Mouse (Mus musculus) hindlimb bud, embryonic 11.5 days (tissue): Measurements from ENCODE around the gene Swi5.
"Not testable (repeated sequence)": the region's sequence is repeated elsewhere in the genome, so short reads cannot be mapped to it uniquely, and the experiment has no call there.

ENCODE experiments used
- DNase-seq: peaks from one replicate; pipeline ENCODE4 v3.0.0-alpha.2; 2012; ENCODE audit warnings: low read depth, low spot score; ENCODE audit errors: extremely low spot score

The Swi5 gene

DNA sequence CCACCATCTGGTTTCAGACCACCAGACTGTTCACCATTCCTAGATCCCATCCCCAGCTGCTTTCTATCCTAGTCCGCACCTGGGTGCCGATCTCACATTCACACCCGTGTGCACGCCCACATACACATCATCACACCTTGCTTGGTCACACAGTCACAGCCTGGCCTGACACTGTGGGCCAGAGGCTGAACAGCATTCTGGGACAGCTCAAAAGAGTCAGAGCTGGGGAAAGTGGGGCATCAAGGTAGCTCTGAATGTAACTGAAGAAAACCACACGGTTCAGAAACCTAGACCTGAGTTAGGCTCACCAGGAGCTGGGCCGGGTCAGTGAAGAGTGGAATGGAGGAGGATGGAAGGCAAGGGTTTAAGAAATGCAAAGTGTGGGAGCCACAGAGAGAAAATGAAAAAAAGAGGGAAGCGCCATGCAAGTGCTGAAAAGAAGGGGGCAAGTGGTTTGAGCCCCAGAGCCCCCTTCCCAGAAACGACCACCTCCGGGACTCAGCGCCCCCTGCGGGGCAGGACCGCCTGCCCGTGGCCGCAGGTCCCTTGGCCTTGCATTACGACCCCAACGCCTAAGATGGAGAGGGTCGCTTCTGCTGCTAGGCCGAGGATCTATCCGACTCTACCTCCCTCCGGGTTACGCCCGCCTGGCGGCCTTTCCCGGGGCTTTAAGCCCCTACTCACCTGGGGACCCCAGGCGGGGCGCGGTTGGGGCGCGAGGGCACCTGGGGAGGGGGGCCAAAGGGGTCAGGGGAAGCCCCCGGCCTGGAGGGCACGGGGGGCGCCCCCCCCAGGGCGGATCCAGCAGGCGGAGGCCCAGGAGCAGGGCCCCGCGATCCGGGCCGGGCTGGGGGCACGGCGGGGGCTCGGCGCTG is 23.8 kb upstream of the Swi5 start:
- no peak for DNase-seq

DNA sequence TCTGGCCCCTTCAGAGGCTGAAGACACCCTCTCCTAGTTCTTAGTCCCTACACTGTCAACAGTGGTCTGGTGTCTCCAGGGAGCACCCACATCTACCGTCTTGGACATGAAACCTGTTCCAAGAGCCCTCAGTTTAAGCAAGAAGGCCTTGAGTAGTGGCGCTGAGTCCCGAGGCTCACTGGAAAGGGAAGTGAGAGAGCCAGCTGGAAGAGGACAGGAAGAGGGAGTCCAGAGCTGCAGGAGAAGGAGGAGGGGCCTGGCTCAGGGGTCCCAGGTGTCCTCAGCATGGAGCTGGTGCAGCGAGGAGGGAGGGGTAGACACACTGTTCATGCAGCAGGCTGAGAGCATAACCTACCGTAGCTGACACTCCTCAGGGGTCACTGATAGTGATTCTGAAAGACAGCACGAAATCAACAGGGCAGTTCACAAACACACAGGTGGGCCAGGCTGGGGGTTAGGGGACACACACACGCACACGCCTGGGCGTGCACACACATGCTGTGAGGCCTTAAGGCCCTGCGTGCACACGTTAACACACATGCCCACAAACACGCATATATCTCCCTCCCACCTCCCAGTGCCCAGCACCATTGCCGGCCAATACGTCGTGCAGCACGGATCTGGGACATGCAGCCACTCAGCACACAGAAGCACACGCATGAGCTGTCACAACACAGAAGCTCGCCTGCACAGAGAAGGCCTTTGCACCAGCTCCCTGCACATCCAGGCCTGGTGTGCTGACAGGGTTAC is 22.4 kb upstream of the Swi5 start:
- DNase-seq: no peak

DNA sequence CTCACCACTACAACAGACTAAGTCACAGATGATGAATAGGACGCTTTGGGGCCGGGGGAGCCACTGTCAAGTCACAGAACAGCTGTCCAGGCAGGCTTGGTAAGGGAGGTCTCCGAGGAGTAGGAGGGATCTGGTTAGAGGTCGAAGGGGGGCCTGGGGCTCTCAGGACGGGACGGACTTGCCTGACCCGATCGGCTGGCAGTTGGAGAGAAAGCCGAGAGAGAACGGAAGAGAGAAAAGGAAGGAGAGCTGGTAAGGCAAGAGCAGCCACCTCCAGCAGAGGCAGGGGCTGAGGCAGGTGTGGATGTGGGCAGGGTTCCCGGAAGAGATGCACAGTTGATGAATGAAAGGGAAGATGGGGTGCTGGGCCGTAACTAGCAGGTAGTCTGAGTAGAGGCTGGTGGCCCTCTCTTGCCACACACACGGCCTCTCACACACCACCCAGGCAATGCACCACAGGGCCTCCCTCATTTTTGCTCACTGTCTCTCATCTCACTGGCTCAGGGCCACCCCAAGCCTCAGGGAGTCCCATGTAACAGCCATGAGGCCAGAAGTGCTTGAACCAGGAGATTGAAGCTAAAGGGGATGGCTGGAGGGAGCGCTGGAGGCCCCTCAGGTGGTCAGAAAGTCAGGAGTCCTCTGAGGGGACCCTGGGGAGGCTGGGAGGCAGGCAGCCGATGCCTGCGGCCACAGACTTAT is 21.1 kb upstream of the Swi5 start:
- DNase-seq: no peak

DNA sequence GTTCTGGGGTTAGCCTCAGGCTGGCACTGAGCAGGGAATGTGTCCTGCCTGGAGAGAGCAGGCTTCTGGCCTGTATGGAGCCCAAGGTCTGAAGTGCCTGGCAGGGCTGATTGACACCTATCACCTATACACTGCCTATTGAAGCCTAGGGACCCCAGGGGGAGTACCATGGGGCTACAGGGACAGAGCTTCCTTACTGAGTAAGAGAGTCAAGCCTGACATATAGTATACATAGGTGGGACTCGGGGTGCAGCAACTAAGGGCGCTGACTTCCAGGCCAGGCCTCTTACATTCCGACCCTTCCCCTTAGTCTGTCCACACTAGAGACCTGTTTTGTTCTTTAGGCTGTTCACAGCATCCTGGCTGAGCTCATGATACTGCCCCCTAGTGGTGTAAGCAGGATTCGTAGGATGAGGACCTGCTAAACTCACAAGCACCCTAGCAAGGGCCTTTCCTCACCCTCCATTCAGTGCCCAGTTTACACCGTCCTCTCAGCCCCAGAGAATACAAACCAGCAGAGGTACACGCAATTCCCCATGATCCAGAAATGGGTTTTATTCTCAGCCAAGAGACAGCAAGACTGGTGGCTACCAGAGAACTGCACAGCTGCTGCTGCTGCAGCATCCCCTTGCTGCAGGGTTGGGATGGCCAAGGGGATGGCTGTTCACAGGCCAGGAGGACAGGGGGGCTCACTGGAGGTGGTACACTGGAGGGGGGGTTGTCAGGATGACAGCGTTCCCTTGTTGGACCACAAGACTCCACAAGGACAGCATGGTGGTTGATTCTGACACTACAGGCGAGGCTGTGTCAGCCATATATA is 20.3 kb upstream of the Swi5 start:
- peak; percentile 82 for DNase-seq

DNA sequence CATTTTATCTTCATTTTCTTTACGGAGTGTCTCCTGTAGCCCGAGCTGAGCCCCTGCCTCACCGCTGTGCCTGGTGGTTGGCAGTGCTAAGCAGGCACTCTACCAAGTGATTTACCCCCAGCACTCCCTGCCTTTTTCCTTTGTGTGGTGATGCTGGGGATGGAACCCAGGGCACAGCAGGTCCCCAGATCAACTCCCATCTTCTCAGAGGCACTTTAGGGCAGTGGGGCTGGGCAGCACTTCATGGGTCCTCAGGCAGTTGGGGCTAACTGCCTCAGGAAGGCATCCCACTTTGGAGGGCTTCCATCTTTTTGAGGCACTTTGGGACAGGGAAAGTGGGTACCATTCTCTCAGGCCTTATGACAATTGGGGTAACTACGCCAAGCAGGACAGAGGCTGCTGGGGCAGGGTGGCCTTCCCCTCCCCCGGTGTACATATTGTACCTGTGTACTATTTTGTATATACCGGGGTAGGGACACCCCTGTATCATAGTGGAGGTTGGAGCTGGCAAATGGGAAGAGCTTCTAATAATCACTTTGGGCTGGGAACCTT is 19.4 kb upstream of the Swi5 start:
- DNase-seq: no peak

DNA sequence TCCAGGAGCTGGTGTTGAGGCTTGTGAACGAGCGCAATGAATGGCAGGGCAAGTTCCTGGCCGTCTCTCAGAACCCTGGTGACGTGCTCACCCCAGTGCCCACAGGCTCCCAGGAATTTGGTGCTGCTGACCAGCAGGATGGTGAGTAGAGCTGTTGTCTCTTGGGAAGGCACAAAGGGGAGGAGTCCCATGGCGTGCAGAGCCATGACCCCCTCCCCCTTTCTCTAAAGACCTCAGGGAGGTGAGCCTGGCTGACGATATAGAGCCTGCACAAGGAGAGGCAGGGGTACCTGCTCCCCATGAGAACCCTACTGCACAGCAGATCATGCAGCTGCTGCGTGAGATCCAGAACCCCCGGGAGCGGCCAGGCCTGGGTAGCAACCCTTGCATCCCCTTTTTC is 18.3 kb upstream of the Swi5 start:
- no peak for DNase-seq

DNA sequence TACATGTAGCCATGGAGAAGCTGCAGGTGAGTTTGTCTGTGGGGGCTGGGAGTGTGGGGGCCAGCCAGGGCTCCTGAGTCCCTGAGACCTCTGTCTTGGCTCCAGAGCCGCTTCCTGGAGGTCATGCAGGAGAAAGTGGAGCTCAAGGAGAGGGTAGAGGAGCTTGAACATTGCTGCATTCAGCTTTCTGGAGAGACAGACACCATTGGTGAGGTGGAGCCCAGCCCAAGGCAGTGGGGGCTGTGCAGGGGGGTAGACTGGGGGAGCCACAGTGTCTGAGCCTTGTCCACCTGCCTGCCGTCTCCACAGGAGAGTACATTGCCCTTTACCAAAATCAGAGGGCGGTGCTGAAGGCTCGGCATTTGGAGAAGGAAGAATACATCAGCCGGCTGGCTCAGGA is 17.8 kb upstream of the Swi5 start:
- DNase-seq: no peak

DNA sequence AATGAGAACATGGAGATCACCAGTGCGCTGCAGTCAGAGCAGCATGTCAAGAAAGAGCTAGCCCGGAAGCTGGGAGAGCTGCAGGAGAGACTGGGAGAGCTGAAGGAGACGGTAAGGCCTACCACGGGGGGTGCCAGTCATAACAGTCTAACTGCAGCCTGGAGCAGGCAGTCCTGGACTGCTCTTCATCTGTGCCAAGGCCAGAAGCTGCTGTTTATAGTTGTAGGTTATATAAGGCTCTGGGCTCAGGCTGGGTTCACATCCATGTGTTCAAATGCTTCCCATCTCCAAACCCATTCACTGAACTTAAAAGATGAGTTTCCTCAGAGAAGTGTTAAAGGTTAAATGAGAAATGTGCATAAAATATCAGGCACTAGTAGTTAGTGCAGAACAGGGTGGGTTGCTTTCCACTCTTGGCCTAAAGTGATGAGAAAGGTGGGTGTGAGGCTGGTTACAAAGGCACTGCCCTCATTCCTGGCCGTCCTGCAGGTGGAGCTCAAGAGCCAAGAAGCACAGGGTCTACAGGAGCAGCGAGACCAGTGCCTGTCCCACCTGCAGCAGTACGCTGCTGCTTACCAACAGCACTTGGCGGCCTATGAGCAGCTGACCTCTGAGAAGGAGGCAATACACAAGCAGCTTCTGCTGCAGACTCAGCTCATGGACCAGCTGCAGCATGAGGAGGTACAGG is 16.4 kb upstream of the Swi5 start:
- no peak for DNase-seq

DNA sequence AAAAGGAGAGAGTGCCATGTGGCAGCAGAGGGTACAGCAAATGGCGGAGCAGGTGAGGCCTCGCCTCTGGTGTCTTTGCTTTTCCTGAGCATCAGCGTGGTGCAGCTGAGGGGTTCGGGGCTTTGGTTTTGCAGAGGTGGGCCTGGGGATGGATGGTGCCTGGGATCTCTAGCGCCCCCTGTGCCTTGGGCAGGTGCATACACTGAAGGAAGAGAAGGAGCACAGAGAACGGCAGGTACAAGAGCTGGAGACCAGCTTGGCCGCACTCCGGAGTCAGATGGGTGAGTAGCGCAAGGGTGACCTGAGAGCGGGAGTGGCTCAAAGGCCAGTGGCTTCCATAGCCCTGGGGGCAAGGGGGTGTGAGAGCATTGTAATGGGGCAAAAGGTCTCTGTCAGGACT is 15.1 kb upstream of the Swi5 start:
- DNase-seq: no peak

DNA sequence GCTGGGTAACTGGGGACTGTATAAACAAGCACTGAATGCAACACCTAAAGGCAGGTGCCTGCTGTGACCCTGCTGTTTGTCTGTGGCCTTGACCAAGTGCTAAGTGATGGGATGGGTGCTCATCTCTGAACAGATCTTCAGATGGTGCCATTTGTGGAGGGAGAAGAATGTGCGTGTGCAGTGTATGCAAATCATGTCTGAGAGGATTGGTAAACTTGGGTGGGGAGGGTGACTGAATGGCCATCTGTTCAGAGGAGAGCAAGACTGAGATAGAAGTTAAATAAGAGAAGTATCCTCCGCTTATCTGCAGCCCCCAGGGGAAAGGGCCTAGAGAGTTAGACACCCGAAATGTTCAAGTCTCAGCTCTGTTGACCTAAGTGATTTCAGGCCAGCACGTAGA is 11.6 kb upstream of the Swi5 start:
- no peak for DNase-seq

DNA sequence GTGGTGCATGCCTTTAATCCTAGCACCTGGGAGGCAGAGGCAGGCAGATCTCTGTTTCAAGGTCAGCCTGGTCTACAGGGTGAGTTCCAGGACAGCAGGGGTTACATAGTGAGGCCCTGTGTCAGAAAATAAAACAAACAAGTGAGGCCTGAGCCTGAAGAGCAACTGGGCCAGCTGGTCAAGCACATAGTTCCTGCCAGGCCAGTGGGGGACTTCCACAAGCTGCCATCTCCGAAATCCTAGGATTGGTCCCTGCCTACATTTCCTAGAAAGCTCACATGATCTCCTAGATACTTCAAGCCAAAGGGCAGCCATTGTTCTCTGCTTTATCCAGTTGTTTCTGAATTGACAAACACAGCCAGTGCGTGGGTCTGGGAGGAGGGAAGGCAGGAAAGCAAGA is 8.0 kb upstream of the Swi5 start:
- DNase-seq: not testable (repeated sequence)

DNA sequence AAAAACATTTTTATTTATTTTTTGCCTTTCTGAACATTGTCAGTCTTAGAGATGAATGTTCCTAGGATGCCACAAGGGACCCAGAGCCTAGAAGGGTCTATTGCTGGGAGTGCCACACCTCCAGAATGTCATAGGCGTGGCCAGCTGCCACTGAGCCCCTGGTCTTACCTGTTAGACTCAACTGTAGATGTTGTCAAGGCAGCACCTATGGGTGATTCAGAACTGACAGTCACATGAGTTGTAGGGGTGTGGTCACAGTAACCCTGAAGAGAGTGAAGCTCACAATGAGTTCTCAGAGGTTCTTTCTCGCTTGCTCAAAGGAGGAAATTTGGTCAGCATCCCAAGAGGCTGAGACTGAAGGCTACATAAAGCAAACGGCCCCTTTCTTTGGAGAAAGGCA is 7.4 kb upstream of the Swi5 start:
- DNase-seq: no peak

DNA sequence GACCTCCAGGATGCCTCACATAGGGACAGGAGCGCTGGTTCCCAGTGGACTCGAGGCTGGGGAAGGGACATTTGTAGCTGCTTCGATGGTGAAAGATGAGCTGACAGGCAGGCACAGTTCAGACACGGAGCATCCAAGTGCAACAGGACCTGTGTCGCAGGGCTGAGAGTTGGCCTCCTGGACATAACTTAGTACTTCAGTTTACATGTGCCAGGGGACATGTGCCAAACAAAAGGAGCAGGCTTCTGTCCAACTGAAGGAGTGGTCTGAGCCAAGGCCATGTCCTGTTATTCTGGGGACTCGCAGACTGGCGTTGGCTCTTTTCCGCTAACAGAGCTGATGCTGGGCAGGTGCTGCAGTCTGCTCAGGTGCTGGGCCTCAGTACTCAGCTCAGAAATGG is 6.5 kb upstream of the Swi5 start:
- DNase-seq: no peak

DNA sequence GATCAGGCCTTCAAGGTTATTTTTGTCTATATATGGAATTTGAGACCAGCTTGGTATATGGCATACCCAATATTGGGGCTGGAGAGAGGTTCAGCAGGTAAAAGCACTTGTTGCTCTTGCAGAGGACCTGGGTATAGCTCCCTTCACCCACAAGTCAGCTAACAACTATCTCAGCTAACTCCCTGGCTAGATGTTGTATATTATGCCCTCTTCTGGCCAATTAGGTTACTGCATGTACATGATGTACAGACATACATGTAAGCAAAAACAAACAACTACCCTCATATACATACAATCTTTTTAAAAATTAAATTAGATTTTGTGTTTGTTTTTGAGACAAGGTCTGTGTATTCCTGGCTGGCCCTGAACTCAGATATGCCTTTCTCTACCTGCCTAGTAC is 1.7 kb upstream of the Swi5 start:
- DNase-seq: no peak

DNA sequence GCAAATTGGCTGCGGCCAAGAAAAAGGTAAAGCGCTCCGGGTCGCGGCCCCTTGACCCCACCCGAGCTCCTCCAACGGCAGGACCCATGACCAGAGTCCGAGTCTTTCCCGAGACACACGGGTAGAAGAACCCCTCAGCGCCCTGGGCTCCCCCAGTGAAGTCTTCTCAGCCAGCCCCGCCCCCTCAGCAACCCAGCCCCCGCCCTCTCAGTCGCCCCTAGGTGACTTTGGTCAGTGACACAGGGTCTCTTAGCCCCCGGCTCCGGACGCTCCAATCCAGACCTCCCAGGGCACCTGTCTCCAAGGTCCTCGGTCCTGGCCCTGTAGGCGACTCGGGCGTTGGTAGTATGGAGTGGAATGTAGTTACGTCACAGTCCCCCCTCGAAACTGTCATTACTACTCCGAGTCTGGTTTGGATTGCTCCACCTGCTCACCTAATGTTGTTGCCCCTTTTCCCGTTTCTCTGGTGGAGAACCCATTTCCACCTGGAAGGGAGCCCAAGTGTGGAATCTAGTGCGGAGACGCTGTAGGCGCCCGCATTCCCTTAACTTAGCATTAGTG is 576 bp upstream of the Swi5 start:
- DNase-seq: no peak

DNA sequence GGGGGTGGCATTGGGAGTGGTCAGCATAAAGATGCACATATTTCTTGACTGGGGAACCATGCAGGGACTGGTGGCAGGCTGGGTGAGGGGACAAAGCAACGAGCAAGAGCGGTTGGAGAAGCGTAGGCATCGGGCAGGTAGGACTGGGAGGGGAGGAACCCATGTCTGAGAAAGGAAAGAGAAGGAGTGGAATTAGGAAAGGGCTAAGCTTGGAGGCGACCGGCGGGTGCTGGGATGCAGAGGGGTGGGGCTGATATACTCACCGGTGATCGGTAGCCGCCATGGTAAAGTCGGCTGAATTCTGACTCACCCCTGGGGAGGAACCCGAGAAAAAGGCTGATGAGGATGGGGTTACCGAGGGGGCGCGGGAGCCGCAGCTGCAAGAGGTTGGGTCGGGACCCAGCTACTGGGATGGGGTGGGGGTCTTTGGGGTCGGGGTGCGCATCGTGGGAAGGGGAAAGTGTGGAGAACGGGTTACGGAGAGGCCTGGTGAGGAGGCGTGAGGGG is 488 bp downstream of the Swi5 start, which contains the start of gene Golga2:
Gene Golga2 (plus strand): TSS at position 51 of the 507 bp plus-strand sequence.
- DNase-seq: no peak

DNA sequence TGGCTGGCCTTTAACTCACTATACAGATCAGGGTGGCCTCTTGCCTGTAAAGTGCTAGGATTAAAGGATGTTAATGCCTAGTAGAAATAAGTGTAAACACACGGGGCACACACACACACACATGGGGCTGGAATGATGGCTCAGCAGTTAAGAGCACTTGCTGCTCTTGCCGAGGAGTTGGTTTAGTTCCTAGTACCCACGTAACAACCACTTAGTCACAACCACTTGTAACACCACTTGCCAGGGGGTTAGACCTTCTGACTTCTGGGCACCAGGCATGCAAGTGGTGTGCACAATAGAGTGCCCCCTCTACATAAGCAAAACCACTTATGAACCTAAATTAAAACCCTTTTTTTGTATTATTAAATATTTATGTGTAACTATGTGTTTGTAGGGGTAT is 3.9 kb downstream of the Swi5 start:
- DNase-seq: no peak

DNA sequence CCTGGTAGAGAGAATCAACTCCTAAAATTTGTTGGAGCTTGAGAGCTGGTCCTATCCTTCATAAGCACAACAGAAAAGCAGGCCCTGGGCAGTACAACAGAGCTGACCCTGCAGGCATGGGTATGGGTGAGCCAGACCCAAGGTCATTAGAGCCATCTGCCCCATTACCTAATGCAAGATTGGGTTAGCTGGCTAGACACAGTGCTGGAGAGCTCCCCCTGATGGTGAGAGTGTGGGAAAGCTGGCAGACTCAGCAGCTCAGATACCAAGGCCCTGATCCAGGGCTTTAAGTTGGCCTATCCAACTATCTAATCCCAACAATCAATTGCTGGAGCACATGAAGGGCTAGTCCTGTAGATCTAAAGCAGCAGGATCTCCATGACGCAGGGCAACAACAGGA is 5.1 kb downstream of the Swi5 start:
- no peak for DNase-seq

DNA sequence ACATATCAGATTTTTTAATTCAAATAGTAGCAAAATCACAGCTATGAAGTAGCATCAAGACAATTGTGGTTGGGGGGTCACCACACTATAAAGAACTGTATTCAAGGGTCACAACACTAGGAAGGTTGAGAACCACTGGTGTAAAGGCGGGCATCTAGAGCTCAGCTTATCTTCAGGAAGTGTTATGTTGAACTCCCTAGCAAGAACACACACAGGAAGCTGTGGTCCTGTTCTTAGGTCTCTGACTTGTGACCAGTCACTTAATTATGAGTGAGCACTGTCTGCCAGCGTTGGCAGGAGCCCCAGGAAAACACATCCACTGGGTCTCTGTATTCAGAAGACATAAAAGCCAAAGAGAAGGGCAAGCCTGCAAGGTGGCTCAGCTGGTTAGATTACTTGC is 5.6 kb downstream of the Swi5 start:
- DNase-seq: no peak

DNA sequence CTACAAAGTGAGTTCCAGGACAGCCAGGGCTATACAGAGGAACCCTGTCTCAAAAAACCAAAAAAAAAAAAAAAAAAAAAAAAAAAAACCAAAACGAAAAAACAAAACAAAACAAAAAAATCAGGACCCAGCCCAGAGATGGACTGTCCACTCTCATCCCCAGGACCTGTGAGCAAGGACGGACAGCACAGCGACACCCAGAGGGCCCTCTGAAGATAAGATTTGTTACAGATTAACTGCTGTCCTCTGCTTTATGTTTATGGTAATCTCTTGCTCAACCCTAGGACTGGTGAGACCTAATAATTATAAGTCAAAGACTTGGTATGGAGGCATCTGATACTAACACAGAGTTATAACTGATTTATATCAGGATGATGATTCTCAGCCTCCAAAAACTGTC is 12.1 kb downstream of the Swi5 start:
- DNase-seq: no peak
